Mouse (Mus musculus): ENCODE results near the gene Them7. TPM values are rescaled to one million over a fixed set of nuclear protein-coding genes. Genes with fewer than 3 reads are reported as not detected.

The Them7 gene
- polyA plus RNA-seq, 1 experiment = not detected

DNA sequence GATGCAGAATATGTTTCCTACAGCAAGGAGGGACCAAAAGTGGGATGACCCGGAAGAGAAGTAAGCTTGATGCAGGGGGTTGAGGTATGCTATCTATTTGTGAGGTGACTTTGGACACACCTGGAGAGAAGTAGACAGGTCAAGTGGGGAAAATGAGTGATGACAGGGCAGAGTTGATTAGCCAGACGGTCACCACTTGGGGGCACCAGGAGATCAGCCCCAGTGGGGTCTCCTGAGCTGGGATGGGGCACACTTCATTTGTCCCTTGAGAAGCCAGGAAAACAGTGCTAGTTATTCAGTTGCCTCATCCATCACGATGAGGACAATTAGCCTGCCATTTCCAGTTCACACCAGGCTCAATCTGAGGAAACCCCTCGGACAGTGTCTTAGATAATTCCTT, 143.5 kb downstream of the Them7 start:
- H3K4me3 ChIP-seq (ENCODE audit: low read depth, low read length) = no peak overlapping the region
- H3K4me1 ChIP-seq (ENCODE audit: control insufficient read depth, insufficient read depth, low read length) = no peaks in the 10 kb centered on the region
- no peaks in the 10 kb centered on the region for H3K9me3 ChIP-seq (replicated peaks; ENCODE audit: control insufficient read depth, insufficient read depth, low read length, poor library complexity, severe bottlenecking)
- H3K27ac ChIP-seq (ENCODE audit: insufficient read depth, low read length) = no peak overlapping the region
- H3K36me3 ChIP-seq (ENCODE audit: control insufficient read depth, insufficient read depth, low read length, poor library complexity, severe bottlenecking) = no peaks in the 10 kb centered on the region
- no peaks in the 10 kb centered on the region for H3K27me3 ChIP-seq (ENCODE audit: control insufficient read depth, insufficient read depth, low read length, poor library complexity, severe bottlenecking)
- no peak overlapping the region for H3K9ac ChIP-seq (ENCODE audit: low read depth, poor library complexity, severe bottlenecking)
- peak; percentile 39 for TF ChIP-seq CTCF (IDR thresholded peaks at IDR 0.05; ENCODE audit: low read depth, low read length)
- no peak for TF ChIP-seq EP300 (IDR thresholded peaks at IDR 0.05; ENCODE audit: insufficient read depth, low read depth, low read length)

GRCm38 (mm10) chr2:105370240-105370639, 146.1 kb downstream of the Them7 start:
- H3K9ac ChIP-seq (ENCODE audit: low read depth, poor library complexity, severe bottlenecking) = no peak overlapping the region
- no peaks in the 10 kb centered on the region for H3K4me1 ChIP-seq (ENCODE audit: control insufficient read depth, insufficient read depth, low read length)
- no peak for TF ChIP-seq POLR2A (IDR thresholded peaks at IDR 0.05; ENCODE audit: insufficient read depth, low read length)
- no peak for TF ChIP-seq CTCF (IDR thresholded peaks at IDR 0.05; ENCODE audit: low read depth, low read length)
- TF ChIP-seq EP300 (IDR thresholded peaks at IDR 0.05; ENCODE audit: insufficient read depth, low read depth, low read length) = no peak
- H3K27ac ChIP-seq (ENCODE audit: insufficient read depth, low read length) = no peak overlapping the region
- H3K27me3 ChIP-seq (ENCODE audit: control insufficient read depth, insufficient read depth, low read length, poor library complexity, severe bottlenecking) = no peaks in the 10 kb centered on the region
- H3K9me3 ChIP-seq (replicated peaks; ENCODE audit: control insufficient read depth, insufficient read depth, low read length, poor library complexity, severe bottlenecking) = no peaks in the 10 kb centered on the region
- no peaks in the 10 kb centered on the region for H3K36me3 ChIP-seq (ENCODE audit: control insufficient read depth, insufficient read depth, low read length, poor library complexity, severe bottlenecking)
- H3K4me3 ChIP-seq (ENCODE audit: low read depth, low read length) = no peak overlapping the region

DNA sequence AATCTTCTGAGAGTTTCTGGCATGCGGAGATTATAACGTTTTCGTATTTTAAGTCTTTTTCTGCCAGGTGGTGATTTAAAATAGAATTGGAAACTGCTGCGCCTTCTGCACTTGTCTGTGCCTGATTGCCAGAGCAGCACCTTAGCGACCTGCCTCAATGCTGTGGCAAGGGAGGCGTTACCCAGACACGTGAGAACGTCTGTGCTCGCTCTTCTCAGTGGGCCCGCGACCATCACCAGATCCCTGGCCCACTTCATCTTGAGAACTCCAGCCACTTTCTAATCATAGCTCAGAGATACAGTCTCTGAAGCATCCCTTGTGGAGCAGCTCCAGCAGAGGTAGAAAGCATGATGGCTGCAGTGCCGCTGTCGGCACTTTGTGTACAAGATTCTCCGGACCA, 146.6 kb downstream of the Them7 start:
- Histone ChIP-seq H3K36me3 (ENCODE audit: control insufficient read depth, insufficient read depth, low read length, poor library complexity, severe bottlenecking) (no peaks in the 10 kb centered on the region), H3K27me3 (ENCODE audit: control insufficient read depth, insufficient read depth, low read length, poor library complexity, severe bottlenecking) (no peaks in the 10 kb centered on the region), H3K27ac (ENCODE audit: insufficient read depth, low read length) (no peak overlapping the region), H3K9me3 (replicated peaks; ENCODE audit: control insufficient read depth, insufficient read depth, low read length, poor library complexity, severe bottlenecking) (no peaks in the 10 kb centered on the region), H3K9ac (ENCODE audit: low read depth, poor library complexity, severe bottlenecking) (no peak overlapping the region), H3K4me1 (ENCODE audit: control insufficient read depth, insufficient read depth, low read length) (no peaks in the 10 kb centered on the region), H3K4me3 (ENCODE audit: low read depth, low read length) (no peak overlapping the region)
- TF ChIP-seq CTCF (IDR thresholded peaks at IDR 0.05; ENCODE audit: low read depth, low read length) (no peak), POLR2A (IDR thresholded peaks at IDR 0.05; ENCODE audit: insufficient read depth, low read length) (no peak)

GRCm38 (mm10) chr2:105372156-105372555, 148.0 kb downstream of the Them7 start:
- Histone ChIP-seq H3K9me3 (replicated peaks; ENCODE audit: control insufficient read depth, insufficient read depth, low read length, poor library complexity, severe bottlenecking) (no peaks in the 10 kb centered on the region), H3K36me3 (ENCODE audit: control insufficient read depth, insufficient read depth, low read length, poor library complexity, severe bottlenecking) (no peaks in the 10 kb centered on the region), H3K27ac (ENCODE audit: insufficient read depth, low read length) (no peak overlapping the region), H3K27me3 (ENCODE audit: control insufficient read depth, insufficient read depth, low read length, poor library complexity, severe bottlenecking) (no peaks in the 10 kb centered on the region), H3K9ac (ENCODE audit: low read depth, poor library complexity, severe bottlenecking) (no peak overlapping the region), H3K4me1 (ENCODE audit: control insufficient read depth, insufficient read depth, low read length) (peaks cover 2% of the 10 kb centered on the region), H3K4me3 (ENCODE audit: low read depth, low read length) (no peak overlapping the region)
- no peak for TF ChIP-seq EP300 (IDR thresholded peaks at IDR 0.05; ENCODE audit: insufficient read depth, low read depth, low read length)
- TF ChIP-seq POLR2A (IDR thresholded peaks at IDR 0.05; ENCODE audit: insufficient read depth, low read length) = no peak
- TF ChIP-seq CTCF (IDR thresholded peaks at IDR 0.05; ENCODE audit: low read depth, low read length) = no peak

DNA sequence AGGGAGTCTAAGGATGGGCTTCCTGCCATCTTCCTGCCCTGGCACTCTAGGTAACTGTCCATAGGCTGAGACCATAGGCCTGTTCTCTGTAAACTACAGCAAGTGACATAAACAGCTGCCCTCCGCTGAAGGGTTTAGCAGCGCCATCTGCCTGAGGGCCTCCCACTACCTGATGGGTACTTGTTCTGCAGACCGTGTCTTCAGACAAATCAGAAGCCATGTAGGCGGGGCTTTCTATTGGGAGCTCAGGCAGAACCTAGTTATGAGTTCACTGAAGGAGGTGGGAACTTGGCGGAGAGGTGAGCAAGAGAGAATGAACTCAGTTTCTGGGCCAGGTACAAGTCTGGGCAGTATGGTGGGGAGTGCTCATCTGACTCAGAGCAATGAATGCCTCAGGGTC, 148.6 kb downstream of the Them7 start:
- H3K36me3 ChIP-seq (ENCODE audit: control insufficient read depth, insufficient read depth, low read length, poor library complexity, severe bottlenecking) = no peaks in the 10 kb centered on the region
- H3K9me3 ChIP-seq (replicated peaks; ENCODE audit: control insufficient read depth, insufficient read depth, low read length, poor library complexity, severe bottlenecking) = no peaks in the 10 kb centered on the region
- H3K4me3 ChIP-seq (ENCODE audit: low read depth, low read length) = no peak overlapping the region
- peaks cover 2% of the 10 kb centered on the region for H3K4me1 ChIP-seq (ENCODE audit: control insufficient read depth, insufficient read depth, low read length)
- H3K27me3 ChIP-seq (ENCODE audit: control insufficient read depth, insufficient read depth, low read length, poor library complexity, severe bottlenecking) = no peaks in the 10 kb centered on the region
- TF ChIP-seq POLR2A (IDR thresholded peaks at IDR 0.05; ENCODE audit: insufficient read depth, low read length) (no peak), EP300 (IDR thresholded peaks at IDR 0.05; ENCODE audit: insufficient read depth, low read depth, low read length) (no peak), CTCF (IDR thresholded peaks at IDR 0.05; ENCODE audit: low read depth, low read length) (no peak)
- H3K9ac ChIP-seq (ENCODE audit: low read depth, poor library complexity, severe bottlenecking) = no peak overlapping the region
- no peak overlapping the region for H3K27ac ChIP-seq (ENCODE audit: insufficient read depth, low read length)

- TF ChIP-seq POLR2A (IDR thresholded peaks at IDR 0.05; ENCODE audit: insufficient read depth, low read length) = no peak
- no peak overlapping the region for H3K4me3 ChIP-seq (ENCODE audit: low read depth, low read length)
- peaks cover 2% of the 10 kb centered on the region for H3K4me1 ChIP-seq (ENCODE audit: control insufficient read depth, insufficient read depth, low read length)
- H3K36me3 ChIP-seq (ENCODE audit: control insufficient read depth, insufficient read depth, low read length, poor library complexity, severe bottlenecking) = no peaks in the 10 kb centered on the region
- no peak overlapping the region for H3K27ac ChIP-seq (ENCODE audit: insufficient read depth, low read length)
- H3K9me3 ChIP-seq (replicated peaks; ENCODE audit: control insufficient read depth, insufficient read depth, low read length, poor library complexity, severe bottlenecking) = no peaks in the 10 kb centered on the region
- no peaks in the 10 kb centered on the region for H3K27me3 ChIP-seq (ENCODE audit: control insufficient read depth, insufficient read depth, low read length, poor library complexity, severe bottlenecking)
- no peak overlapping the region for H3K9ac ChIP-seq (ENCODE audit: low read depth, poor library complexity, severe bottlenecking)
Observed at GRCm38 (mm10) chr2:105373658-105374057, 149.5 kb downstream of the Them7 start.

All from ES-Bruce4 (cell line).